Mouse (Mus musculus): ENCODE data around the gene Cnot9. TPM values are rescaled to one million over a fixed set of nuclear protein-coding genes. Genes with fewer than 3 reads are reported as not detected.

The Cnot9 gene
- total RNA-seq, 2 experiments from 2014 or later: 20.8 to 22.4 TPM

Other genes with a start within 250 kb of the Cnot9 start
- not detected for gene Gpbar1, start 227.5 kb upstream of the Cnot9 start, total RNA-seq (2021)
- gene Aamp, start 221.3 kb upstream of the Cnot9 start, total RNA-seq (2021): 100 to 1,000 TPM; 103 to 109 TPM
- gene Pnkd, start 221.1 kb upstream of the Cnot9 start, total RNA-seq (2021): 100 to 1,000 TPM; 205 to 211 TPM
- gene Tmbim1, start 200.4 kb upstream of the Cnot9 start, total RNA-seq (2021): 10 to 100 TPM; 43.2 to 45.8 TPM
- gene Catip, start 143.9 kb upstream of the Cnot9 start, total RNA-seq (2021): under 1 TPM; 0.29 to 0.45 TPM
- 1 to 10 TPM; 1.2 to 3.7 TPM for gene Slc11a1, start 130.9 kb upstream of the Cnot9 start, total RNA-seq (2021)
- gene Ctdsp1, start 114.5 kb upstream of the Cnot9 start, total RNA-seq (2021): 100 to 1,000 TPM; 117 to 122 TPM
- 1 to 10 TPM; 1.1 to 1.2 TPM for gene Vil1, start 96.7 kb upstream of the Cnot9 start, total RNA-seq (2021)
- gene Plcd4, start 36.8 kb downstream of the Cnot9 start, total RNA-seq (2021): not detected
- gene Usp37, start 38.2 kb downstream of the Cnot9 start, total RNA-seq (2021): 10 to 100 TPM; 13.6 to 18.5 TPM
- gene Zfp142, start 82.2 kb downstream of the Cnot9 start, total RNA-seq (2021): 10 to 100 TPM; 12.9 to 13.2 TPM
- 10 to 100 TPM; 20.3 to 24.9 TPM for gene Bcs1l, start 82.2 kb downstream of the Cnot9 start, total RNA-seq (2021)
- gene Rnf25, start 95.3 kb downstream of the Cnot9 start, total RNA-seq (2021): 10 to 100 TPM; 21.6 to 27.7 TPM
- gene Stk36, start 95.4 kb downstream of the Cnot9 start, total RNA-seq (2021): 1 to 10 TPM; 1.5 to 2.0 TPM
- 10 to 100 TPM; 17.3 TPM for gene Ttll4, start 155.7 kb downstream of the Cnot9 start, total RNA-seq (2021)
- 10 to 100 TPM; 10.7 to 11.0 TPM for gene Cyp27a1, start 207.5 kb downstream of the Cnot9 start, total RNA-seq (2021)
- gene Prkag3, start 243.2 kb downstream of the Cnot9 start, total RNA-seq (2021): 1 to 10 TPM; 1.7 to 2.1 TPM